Mouse (Mus musculus): ENCODE measurements around the gene Lrrc1. TPM values are rescaled to one million over a fixed set of nuclear protein-coding genes. Genes with fewer than 3 reads are reported as not detected.

The Lrrc1 gene
- polyA plus RNA-seq, 1 experiment from 2014 or later: 15.5 TPM

DNA sequence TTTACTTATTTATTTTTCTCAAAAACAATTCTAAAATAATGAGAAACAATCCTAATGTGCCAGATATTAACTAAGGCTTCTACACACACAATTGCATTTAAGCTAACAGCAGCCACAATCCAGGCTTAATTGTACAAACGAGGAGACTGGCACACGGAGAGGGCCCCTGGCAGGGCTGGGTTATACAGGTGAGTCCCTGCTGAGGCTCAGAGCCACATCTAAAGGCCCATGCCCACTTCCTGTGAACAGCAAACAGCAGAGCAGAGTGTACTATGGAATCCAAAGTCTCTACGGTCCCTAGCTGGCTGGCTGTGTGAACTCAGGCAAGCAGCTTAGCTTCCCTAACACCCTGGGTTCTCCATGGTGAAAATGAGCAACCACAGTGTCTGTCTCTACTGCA, 30.8 kb downstream of the Lrrc1 start:
- Histone ChIP-seq H3K9ac (replicated peaks; ENCODE audit: low read depth) (no peak overlapping the region), H3K36me3 (ENCODE audit: insufficient read depth, low read length) (no peaks in the 10 kb centered on the region), H3K9me3 (ENCODE audit: low read length) (no peaks in the 10 kb centered on the region), H3K4me1 (ENCODE audit: insufficient read depth, low read depth, low read length) (peaks cover 19% of the 10 kb centered on the region; the same call in 1 of the 2 replicates), H3K27ac (ENCODE audit: low read length) (no peak overlapping the region), H3K4me3 (ENCODE audit: low read depth, low read length) (no peak overlapping the region), H3K4me2 (replicated peaks; ENCODE audit: low read depth, low read length) (no peak overlapping the region), H3K27me3 (replicated peaks; ENCODE audit: insufficient read depth, low read length) (no peaks in the 10 kb centered on the region)
- ATAC-seq: no peak
- 60% methylated on average over 3 of the region's 3 CpGs for WGBS
- DNase-seq (ENCODE audit: low spot score): no peak
- TF ChIP-seq EP300 (IDR thresholded peaks at IDR 0.05) (no peak), CTCF (IDR thresholded peaks at IDR 0.05) (no peak)

DNA sequence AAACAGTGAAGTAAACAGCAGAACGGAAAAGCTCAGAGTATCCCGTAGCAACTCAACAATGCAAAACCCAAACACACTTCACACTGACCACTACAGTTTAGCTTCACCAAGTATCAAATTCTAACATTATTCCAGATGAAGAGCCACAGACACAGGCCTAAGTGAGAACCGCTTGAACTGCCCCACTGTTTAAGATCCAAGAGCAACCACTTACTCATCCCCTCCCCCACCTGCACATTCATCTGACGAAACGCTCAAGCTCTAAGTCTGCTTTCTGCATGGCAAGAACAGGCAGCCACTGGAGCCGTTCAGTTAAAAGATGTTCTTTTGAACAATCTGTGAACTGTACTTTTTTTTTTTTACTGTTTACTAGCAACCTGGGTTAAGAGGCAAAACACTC, 32.5 kb downstream of the Lrrc1 start:
- Histone ChIP-seq H3K27ac (ENCODE audit: low read length) (no peak overlapping the region), H3K4me3 (ENCODE audit: low read depth, low read length) (no peak overlapping the region), H3K36me3 (ENCODE audit: insufficient read depth, low read length) (no peaks in the 10 kb centered on the region), H3K4me1 (ENCODE audit: insufficient read depth, low read depth, low read length) (peaks cover 14% of the 10 kb centered on the region; the same call in 1 of the 2 replicates), H3K27me3 (replicated peaks; ENCODE audit: insufficient read depth, low read length) (no peaks in the 10 kb centered on the region), H3K9me3 (ENCODE audit: low read length) (no peaks in the 10 kb centered on the region), H3K4me2 (replicated peaks; ENCODE audit: low read depth, low read length) (no peak overlapping the region), H3K9ac (replicated peaks; ENCODE audit: low read depth) (no peak overlapping the region)
- DNase-seq (ENCODE audit: low spot score) (peak; percentile 41), ATAC-seq (peak; percentile 31)
- 39% methylated on average over 6 of the region's 6 CpGs for WGBS
- no peak for TF ChIP-seq CTCF (IDR thresholded peaks at IDR 0.05)
- TF ChIP-seq EP300 (IDR thresholded peaks at IDR 0.05): no peak

DNA sequence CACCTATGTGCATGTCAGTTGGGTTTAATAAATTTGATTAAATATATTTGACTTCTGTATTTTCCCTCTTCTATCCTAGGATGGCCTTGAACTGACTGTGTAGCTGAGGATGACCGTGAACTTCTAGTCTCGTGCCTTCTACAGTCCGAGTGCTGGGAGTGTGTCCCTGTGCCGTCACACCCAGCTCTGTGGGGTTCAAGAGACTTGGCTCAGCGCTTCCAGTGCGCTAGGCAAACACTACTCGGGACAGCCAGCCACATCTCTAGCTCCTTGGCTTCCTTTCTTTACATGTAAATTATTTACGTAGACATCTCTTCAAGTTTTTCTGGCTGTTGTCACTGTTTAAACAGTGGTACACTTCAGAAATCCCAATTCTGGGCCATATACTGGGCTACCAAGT, 34.1 kb downstream of the Lrrc1 start:
- Histone ChIP-seq H3K27me3 (replicated peaks; ENCODE audit: insufficient read depth, low read length) (no peaks in the 10 kb centered on the region), H3K4me2 (replicated peaks; ENCODE audit: low read depth, low read length) (no peak overlapping the region), H3K4me3 (ENCODE audit: low read depth, low read length) (no peak overlapping the region), H3K36me3 (ENCODE audit: insufficient read depth, low read length) (no peaks in the 10 kb centered on the region), H3K4me1 (ENCODE audit: insufficient read depth, low read depth, low read length) (peaks cover 14% of the 10 kb centered on the region; the same call in 1 of the 2 replicates), H3K9ac (replicated peaks; ENCODE audit: low read depth) (no peak overlapping the region), H3K9me3 (ENCODE audit: low read length) (no peaks in the 10 kb centered on the region), H3K27ac (ENCODE audit: low read length) (no peak overlapping the region)
- 39% methylated on average over 8 of the region's 8 CpGs for WGBS
- DNase-seq (ENCODE audit: low spot score) (no peak), ATAC-seq (peak; percentile 49; the same call in 1 of the 2 replicates)
- TF ChIP-seq CTCF (IDR thresholded peaks at IDR 0.05): no peak
- TF ChIP-seq EP300 (IDR thresholded peaks at IDR 0.05): no peak

DNA sequence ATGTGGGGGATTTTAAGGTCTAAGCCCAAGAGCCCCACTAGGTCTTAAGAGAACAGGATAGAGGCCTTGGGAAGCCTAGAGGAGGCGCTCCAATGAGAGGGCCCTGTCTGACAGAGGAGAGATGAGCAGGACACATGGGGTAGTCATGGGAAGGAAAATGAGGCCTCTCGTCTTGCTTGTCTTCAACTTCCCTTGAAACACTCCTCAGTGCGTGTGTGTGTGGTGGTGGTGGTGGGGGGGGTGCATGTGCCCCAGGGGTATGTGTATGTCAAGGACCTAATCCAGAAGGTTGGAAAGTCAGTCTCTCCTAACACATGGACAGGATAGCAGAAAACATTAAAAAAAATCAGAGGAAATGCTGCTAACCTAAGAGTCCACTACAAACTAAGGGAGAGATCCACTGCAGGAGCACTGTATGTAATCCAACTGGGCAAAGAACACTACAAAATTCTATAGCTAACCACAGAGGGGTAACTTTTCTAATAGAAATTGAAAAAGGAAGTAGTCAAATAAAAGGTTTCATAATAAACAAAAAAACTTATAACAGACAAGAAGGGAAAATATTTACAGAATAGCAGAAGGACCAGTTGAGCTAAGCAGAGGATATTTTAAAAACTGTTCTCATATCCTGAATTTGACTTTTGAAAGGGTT, 36.8 kb downstream of the Lrrc1 start:
- no peak for ATAC-seq
- H3K9ac ChIP-seq (replicated peaks; ENCODE audit: low read depth): no peak overlapping the region
- no peak for TF ChIP-seq CTCF (IDR thresholded peaks at IDR 0.05)
- TF ChIP-seq EP300 (IDR thresholded peaks at IDR 0.05): no peak

DNA sequence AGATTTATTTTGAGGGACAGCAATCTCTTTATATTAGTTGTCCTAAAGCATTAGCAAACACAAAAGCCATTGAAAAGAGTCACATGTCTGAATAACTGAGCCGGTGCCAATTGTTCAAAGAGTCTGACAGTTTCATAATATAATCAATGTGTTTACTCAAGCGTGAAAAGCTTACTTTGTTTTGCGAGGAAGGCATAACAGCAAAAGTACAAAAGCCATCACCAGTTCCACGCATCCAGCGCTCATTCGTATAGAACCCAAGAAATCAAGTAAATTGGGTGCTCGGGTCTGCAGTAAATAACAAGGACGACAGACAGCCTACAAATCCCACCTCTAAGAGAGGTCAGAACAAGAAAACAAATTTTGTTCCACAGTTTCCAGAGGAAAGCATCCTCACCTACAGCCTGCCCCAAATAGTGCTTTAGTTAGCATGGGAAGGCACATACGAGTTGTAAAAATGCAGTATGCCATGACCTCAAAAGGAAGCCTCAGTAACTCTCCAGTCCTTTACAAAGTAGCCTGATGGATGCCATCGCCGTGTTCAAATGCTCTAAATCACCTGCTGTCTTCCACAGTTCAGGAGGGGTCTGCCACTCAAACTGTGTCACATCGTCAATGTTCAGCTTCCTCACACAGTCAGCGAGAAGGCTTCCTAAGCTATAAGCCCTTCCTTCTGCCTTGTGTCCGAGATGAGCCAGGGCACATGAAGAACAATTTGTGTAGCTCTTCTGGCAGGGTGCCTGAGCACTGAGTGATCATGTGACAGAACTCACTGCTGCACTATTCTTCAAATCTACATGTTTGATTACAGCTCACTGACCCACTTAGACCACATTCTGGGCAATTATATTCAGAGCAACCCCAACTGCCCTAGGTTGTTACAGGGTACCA, 41.9 kb downstream of the Lrrc1 start:
- no peak overlapping the region for H3K9ac ChIP-seq (replicated peaks; ENCODE audit: low read depth)
- H3K9me3 ChIP-seq (ENCODE audit: low read length): no peaks in the 10 kb centered on the region
- no peak for TF ChIP-seq EP300 (IDR thresholded peaks at IDR 0.05)
- no peak overlapping the region for H3K27ac ChIP-seq (ENCODE audit: low read length)
- no peaks in the 10 kb centered on the region for H3K36me3 ChIP-seq (ENCODE audit: insufficient read depth, low read length)
- H3K4me3 ChIP-seq (ENCODE audit: low read depth, low read length): no peak overlapping the region
- ATAC-seq: no peak
- H3K4me2 ChIP-seq (replicated peaks; ENCODE audit: low read depth, low read length): no peak overlapping the region
- no peak for DNase-seq (ENCODE audit: low spot score)
- 67% methylated on average over 14 of the region's 14 CpGs for WGBS
- H3K27me3 ChIP-seq (replicated peaks; ENCODE audit: insufficient read depth, low read length): no peaks in the 10 kb centered on the region
- peaks cover 7% of the 10 kb centered on the region; the same call in 1 of the 2 replicates for H3K4me1 ChIP-seq (ENCODE audit: insufficient read depth, low read depth, low read length)

More for the DNA sequence above, 36.8 kb downstream of the Lrrc1 start:
- no peak overlapping the region for H3K4me3 ChIP-seq (ENCODE audit: low read depth, low read length)
- peaks cover 14% of the 10 kb centered on the region; the same call in 1 of the 2 replicates for H3K4me1 ChIP-seq (ENCODE audit: insufficient read depth, low read depth, low read length)
- no peaks in the 10 kb centered on the region for H3K9me3 ChIP-seq (ENCODE audit: low read length)
- WGBS: 75% methylated on average over 3 of the region's 3 CpGs
- no peaks in the 10 kb centered on the region for H3K27me3 ChIP-seq (replicated peaks; ENCODE audit: insufficient read depth, low read length)
- no peak overlapping the region for H3K27ac ChIP-seq (ENCODE audit: low read length)
- no peak for DNase-seq (ENCODE audit: low spot score)
- no peaks in the 10 kb centered on the region for H3K36me3 ChIP-seq (ENCODE audit: insufficient read depth, low read length)
- no peak overlapping the region for H3K4me2 ChIP-seq (replicated peaks; ENCODE audit: low read depth, low read length)

DNA sequence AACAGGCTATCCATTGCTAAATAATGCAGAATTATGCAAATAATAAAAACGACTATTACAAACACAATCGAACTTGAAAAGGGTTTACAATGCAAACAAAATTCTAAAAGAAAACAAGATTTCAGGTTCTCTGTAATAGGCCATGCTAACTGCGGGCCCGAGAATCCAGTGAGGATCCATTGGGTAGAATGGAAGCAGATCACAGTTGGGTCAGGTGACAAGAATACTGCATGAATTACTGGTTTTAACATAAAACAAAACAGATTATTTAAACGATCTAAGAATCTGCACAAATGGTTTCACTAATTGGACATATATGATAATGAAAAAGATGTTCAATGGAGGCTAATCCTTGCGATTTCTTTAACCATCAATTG, 42.5 kb downstream of the Lrrc1 start:
- H3K4me2 ChIP-seq (replicated peaks; ENCODE audit: low read depth, low read length): no peak overlapping the region
- H3K4me1 ChIP-seq (ENCODE audit: insufficient read depth, low read depth, low read length): peaks cover 4% of the 10 kb centered on the region; the same call in 1 of the 2 replicates

More for the DNA sequence above, 42.5 kb downstream of the Lrrc1 start:
- H3K4me3 ChIP-seq (ENCODE audit: low read depth, low read length): no peak overlapping the region
- no peaks in the 10 kb centered on the region for H3K27me3 ChIP-seq (replicated peaks; ENCODE audit: insufficient read depth, low read length)
- no peak overlapping the region for H3K9ac ChIP-seq (replicated peaks; ENCODE audit: low read depth)
- H3K9me3 ChIP-seq (ENCODE audit: low read length): no peaks in the 10 kb centered on the region
- no peaks in the 10 kb centered on the region for H3K36me3 ChIP-seq (ENCODE audit: insufficient read depth, low read length)
- no peak overlapping the region for H3K27ac ChIP-seq (ENCODE audit: low read length)
- no peak for TF ChIP-seq EP300 (IDR thresholded peaks at IDR 0.05)
- TF ChIP-seq CTCF (IDR thresholded peaks at IDR 0.05): no peak
- no peak for DNase-seq (ENCODE audit: low spot score)
- no peak for ATAC-seq
- whole genome bisulfite sequencing: 85% methylated on average over 6 of the region's 6 CpGs

Measured in lung, postnatal 0 days (tissue).